Mouse (Mus musculus) forebrain, embryonic 11.5 days (tissue): ENCODE results near the gene Lrrc8a. TPM values are rescaled to one million over a fixed set of nuclear protein-coding genes. Genes with fewer than 3 reads are reported as not detected.

ENCODE experiments used
- ATAC-seq: fragments of 200-750 bp; cut with Nextera tagmentation; replicated peaks from 2 replicates; pipeline ENCODE4 v1.8.0; 2017; ENCODE audit warnings: moderate TSS enrichment; ENCODE audit not compliant: low FRiP score
- DNase-seq: peaks from one replicate; pipeline ENCODE4 v3.0.0-alpha.2; 2017; ENCODE audit warnings: low spot score
- H3K27ac ChIP-seq: fragments of 300-500 bp; sonication (generic); 2 replicates; pipeline ENCODE4 v1.5.1; 2014; ENCODE audit warnings: low read depth, low read length
- H3K27me3 ChIP-seq: fragments of 300-500 bp; sonication (generic); 2 replicates; pipeline ENCODE4 v1.6.1; 2014; ENCODE audit warnings: mild to moderate bottlenecking, low read length, mixed read lengths; ENCODE audit not compliant: control insufficient read depth, insufficient read depth
- H3K36me3 ChIP-seq: fragments of 300-500 bp; sonication (generic); 2 replicates; pipeline ENCODE4 v1.6.1; 2014; ENCODE audit warnings: mild to moderate bottlenecking, low read length, moderate library complexity, mixed read lengths; ENCODE audit not compliant: control insufficient read depth, insufficient read depth
- H3K4me1 ChIP-seq: fragments of 300-500 bp; sonication (generic); replicated peaks from 2 replicates; pipeline ENCODE4 v1.6.1; 2014; ENCODE audit warnings: low read length, mixed read lengths; ENCODE audit not compliant: control insufficient read depth, insufficient read depth
- H3K4me2 ChIP-seq: fragments of 300-500 bp; sonication (generic); 2 replicates; pipeline ENCODE4 v1.6.1; 2014; ENCODE audit warnings: low read depth, mild to moderate bottlenecking, low read length, moderate library complexity, mixed read lengths; ENCODE audit not compliant: severe bottlenecking
- H3K4me3 ChIP-seq: fragments of 300-500 bp; sonication (generic); 2 replicates; pipeline ENCODE4 v1.5.1; 2014; ENCODE audit warnings: low read depth, low read length
- H3K9ac ChIP-seq: fragments of 300-500 bp; sonication (generic); 2 replicates; pipeline ENCODE4 v1.6.1; 2014; ENCODE audit warnings: low read length
- H3K9me3 ChIP-seq: fragments of 300-500 bp; sonication (generic); 2 replicates; pipeline ENCODE4 v1.6.1; 2016; ENCODE audit warnings: low read length, mixed read lengths; ENCODE audit not compliant: control insufficient read depth
- WGBS: fragments of 180-500 bp; shearing (Covaris S2); extraction: QIAGEN DNeasy Blood & Tissue Kit; methylation state at CpG from one replicate; pipeline ENCODE4 v1.1.7; 2014; 5-methylcytosine and 5-hydroxymethylcytosine counted together
- polyA plus RNA-seq: library from polyadenylated mRNA; unstranded; fragments of >200 nt; fragmentation: Nextera tagmentation; extraction: Ambion mirVana; gene quantifications from 2 replicates; pipeline ENCODE4 v1.2.1, GENCODE M21; 2014

Gene Lrrc8a
- polyA plus RNA-seq, 1 experiment from 2014 or later = 50.7 TPM

DNA sequence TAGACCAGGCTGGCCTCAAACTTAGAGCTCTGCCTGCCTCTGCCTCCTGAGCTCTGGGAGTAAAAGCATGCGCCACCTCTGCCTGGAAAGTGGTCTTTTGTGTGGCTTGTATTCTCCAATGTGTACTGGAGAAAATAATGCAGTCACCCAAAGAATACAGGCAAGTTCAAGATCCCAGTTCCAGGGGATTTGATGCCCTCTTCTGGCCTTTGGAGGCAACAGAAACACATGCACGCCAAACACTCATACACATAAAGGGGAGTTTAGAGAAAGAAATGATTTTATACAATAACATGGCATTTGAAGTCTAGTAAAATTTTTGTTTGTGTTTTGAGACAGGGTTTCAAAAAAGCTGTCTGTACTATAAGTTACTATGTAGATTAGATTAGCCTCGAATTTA lies 62.0 kb downstream of the Lrrc8a start:
- no peaks in the 10 kb centered on the region for H3K4me1 ChIP-seq
- H3K4me3 ChIP-seq = no peak overlapping the region
- no peaks in the 10 kb centered on the region for H3K9me3 ChIP-seq
- peaks cover 18% of the 10 kb centered on the region for H3K36me3 ChIP-seq
- H3K27ac ChIP-seq = no peak overlapping the region
- H3K27me3 ChIP-seq = no peaks in the 10 kb centered on the region
- H3K4me2 ChIP-seq = no peak overlapping the region
- ATAC-seq (no peak), DNase-seq (no peak)
- 75% methylated on average over 3 of the region's 3 CpGs for WGBS
- no peak overlapping the region for H3K9ac ChIP-seq

DNA sequence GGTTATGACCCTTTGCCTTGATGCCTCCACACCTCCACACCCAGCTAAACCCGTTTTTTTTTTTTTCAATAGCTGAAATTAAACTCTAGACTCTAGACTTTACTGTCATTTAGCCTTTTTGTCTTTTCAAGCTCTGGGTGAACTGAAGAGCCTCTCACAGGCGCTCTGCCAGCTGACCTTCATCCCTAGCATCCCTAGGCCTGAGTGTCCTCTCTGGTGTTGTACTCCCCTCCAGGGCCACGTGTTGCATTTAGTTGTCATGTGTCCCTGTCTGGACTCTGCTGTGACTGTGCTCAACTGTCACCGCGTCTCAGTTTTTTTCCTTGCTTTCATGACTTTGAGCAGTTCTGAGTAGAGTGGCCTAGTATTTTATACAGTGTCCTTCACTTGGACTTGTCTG lies 62.5 kb downstream of the Lrrc8a start:
- ATAC-seq (no peak), DNase-seq (no peak)
- 88% methylated on average over 5 of the region's 5 CpGs for WGBS
- Histone ChIP-seq H3K9ac (no peak overlapping the region), H3K4me1 (no peaks in the 10 kb centered on the region), H3K9me3 (no peaks in the 10 kb centered on the region), H3K4me3 (no peak overlapping the region), H3K27ac (no peak overlapping the region), H3K27me3 (no peaks in the 10 kb centered on the region), H3K4me2 (no peak overlapping the region), H3K36me3 (peaks cover 22% of the 10 kb centered on the region)

DNA sequence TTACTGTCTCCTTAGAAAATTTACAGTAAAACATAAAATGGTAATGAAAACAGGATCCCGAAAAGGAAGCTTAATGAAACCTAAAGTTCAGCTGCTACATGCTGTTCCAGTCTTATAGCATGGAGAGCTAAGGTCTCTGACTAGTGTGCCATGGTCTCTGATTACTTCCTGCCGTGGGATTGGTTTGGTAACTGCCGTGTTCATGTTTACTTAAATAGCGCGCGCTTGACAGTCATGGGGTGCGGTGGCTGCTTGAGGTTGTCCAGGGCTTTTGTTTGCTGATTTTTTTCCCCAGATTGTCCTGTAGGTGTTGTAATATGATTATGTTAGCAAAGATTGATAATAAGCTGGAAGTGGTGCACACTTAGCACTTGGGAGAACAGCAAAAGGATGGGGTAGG lies 68.6 kb downstream of the Lrrc8a start:
- ATAC-seq = no peak
- WGBS = 97% methylated on average over 7 of the region's 7 CpGs
- Histone ChIP-seq H3K4me3 (no peak overlapping the region), H3K36me3 (peaks cover 31% of the 10 kb centered on the region), H3K9ac (no peak overlapping the region), H3K9me3 (no peaks in the 10 kb centered on the region), H3K27me3 (no peaks in the 10 kb centered on the region), H3K4me2 (no peak overlapping the region), H3K27ac (no peak overlapping the region), H3K4me1 (no peaks in the 10 kb centered on the region)
- no peak for DNase-seq

DNA sequence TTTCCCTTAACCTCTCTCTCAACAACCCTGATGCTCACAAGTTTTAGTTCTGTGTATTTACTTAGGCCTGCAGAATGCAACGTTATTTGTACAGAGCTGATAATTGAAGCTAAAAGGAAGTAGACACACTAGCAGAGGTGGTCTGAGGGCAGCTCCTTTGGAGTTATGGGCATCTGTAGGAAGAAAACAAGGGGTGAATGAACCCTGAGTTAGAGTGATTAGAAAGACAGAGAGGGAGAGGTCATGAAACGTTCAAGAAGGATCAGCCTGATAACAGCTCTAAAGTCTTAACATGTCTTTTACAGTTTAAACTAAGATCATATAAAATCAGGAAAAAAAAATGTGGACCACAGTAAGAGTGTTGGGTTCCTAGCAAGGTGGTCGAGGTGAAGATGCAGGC lies 71.8 kb downstream of the Lrrc8a start:
- WGBS = 95% methylated on average over 3 of the region's 3 CpGs
- Histone ChIP-seq H3K9ac (no peak overlapping the region), H3K4me2 (no peak overlapping the region), H3K27ac (no peak overlapping the region), H3K27me3 (no peaks in the 10 kb centered on the region), H3K36me3 (peaks cover 30% of the 10 kb centered on the region), H3K4me3 (no peak overlapping the region), H3K4me1 (no peaks in the 10 kb centered on the region), H3K9me3 (no peaks in the 10 kb centered on the region)
- no peak for ATAC-seq
- DNase-seq = no peak

DNA sequence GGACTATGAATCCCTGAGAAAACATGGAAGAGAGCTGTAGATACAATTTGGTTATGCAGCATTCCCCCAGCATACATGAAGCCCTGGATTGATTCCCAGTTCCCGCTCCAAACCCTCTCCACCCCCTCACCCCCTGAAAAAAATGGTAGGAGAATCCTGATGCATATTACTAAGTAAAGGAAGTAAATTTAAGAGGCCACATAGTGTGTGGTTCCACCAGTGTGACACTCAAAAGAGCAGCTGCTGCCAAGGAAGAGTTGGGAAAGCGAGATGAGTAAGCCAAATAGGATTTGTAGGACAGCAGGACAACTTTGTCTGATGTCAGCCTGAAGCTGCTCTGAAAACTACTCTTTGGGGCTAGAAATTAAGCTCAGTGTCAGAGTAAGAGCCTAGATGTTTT lies 74.0 kb downstream of the Lrrc8a start:
- no peaks in the 10 kb centered on the region for H3K9me3 ChIP-seq
- H3K4me2 ChIP-seq = no peak overlapping the region
- no peak for ATAC-seq
- H3K4me3 ChIP-seq = no peak overlapping the region
- no peak for DNase-seq
- H3K27me3 ChIP-seq = no peaks in the 10 kb centered on the region
- no peak overlapping the region for H3K9ac ChIP-seq
- H3K36me3 ChIP-seq = peaks cover 26% of the 10 kb centered on the region
- WGBS = 95% methylated on average over 2 of the region's 2 CpGs
- H3K4me1 ChIP-seq = no peaks in the 10 kb centered on the region
- H3K27ac ChIP-seq = no peak overlapping the region

Other genes with a start within 250 kb of the Lrrc8a start
- gene Wdr34, start 188.8 kb upstream of the Lrrc8a start, polyA plus RNA-seq = 35.9 and 39.6 TPM in 2 replicates
- gene Set, start 180.3 kb upstream of the Lrrc8a start, polyA plus RNA-seq = 817 and 824 TPM in 2 replicates
- 10.5 and 12.1 TPM in 2 replicates for gene Pkn3, start 160.0 kb upstream of the Lrrc8a start, polyA plus RNA-seq
- gene Zdhhc12, start 144.1 kb upstream of the Lrrc8a start, polyA plus RNA-seq = 27.1 and 35.4 TPM in 2 replicates
- gene Zer1, start 113.1 kb upstream of the Lrrc8a start, polyA plus RNA-seq = 8.0 and 8.1 TPM in 2 replicates
- 11.6 and 15.2 TPM in 2 replicates for gene Tbc1d13, start 104.0 kb upstream of the Lrrc8a start, polyA plus RNA-seq
- 14.4 and 16.4 TPM in 2 replicates for gene Endog, start 66.2 kb upstream of the Lrrc8a start, polyA plus RNA-seq
- gene Spout1, start 59.3 kb upstream of the Lrrc8a start, polyA plus RNA-seq = 79.7 and 81.7 TPM in 2 replicates
- 8.4 and 9.6 TPM in 2 replicates for gene Kyat1, start 31.9 kb upstream of the Lrrc8a start, polyA plus RNA-seq
- 0.20 and 0.28 TPM in 2 replicates for gene Gm28035, start 2.9 kb downstream of the Lrrc8a start, polyA plus RNA-seq
- gene Phyhd1, start 28.5 kb downstream of the Lrrc8a start, polyA plus RNA-seq = 3.8 and 3.9 TPM in 2 replicates
- gene Gm28038, start 43.3 kb downstream of the Lrrc8a start, polyA plus RNA-seq = not detected in 2 replicates
- 26.2 and 26.3 TPM in 2 replicates for gene Dolk, start 48.6 kb downstream of the Lrrc8a start, polyA plus RNA-seq
- gene Nup188, start 48.7 kb downstream of the Lrrc8a start, polyA plus RNA-seq = 65.8 and 67.0 TPM in 2 replicates
- 69.4 and 72.9 TPM in 2 replicates for gene Sh3glb2, start 121.6 kb downstream of the Lrrc8a start, polyA plus RNA-seq
- 26.3 and 26.6 TPM in 2 replicates for gene Miga2, start 126.5 kb downstream of the Lrrc8a start, polyA plus RNA-seq
- gene Dolpp1, start 154.5 kb downstream of the Lrrc8a start, polyA plus RNA-seq = 47.9 and 53.6 TPM in 2 replicates
- gene Crat, start 178.1 kb downstream of the Lrrc8a start, polyA plus RNA-seq = 25.8 and 30.0 TPM in 2 replicates
- gene Ptpa, start 178.3 kb downstream of the Lrrc8a start, polyA plus RNA-seq = 90.0 and 94.5 TPM in 2 replicates
- gene Ier5l, start 236.5 kb downstream of the Lrrc8a start, polyA plus RNA-seq = 3.7 and 8.5 TPM in 2 replicates